Mouse (Mus musculus): ENCODE results near the gene Gbp8. TPM values are rescaled to one million over a fixed set of nuclear protein-coding genes. Genes with fewer than 3 reads are reported as not detected.
"Not testable (repeated sequence)": the region's sequence is repeated elsewhere in the genome, so short reads cannot be mapped to it uniquely, and the experiment has no call there.

Gbp8 gene
- 0.33 and 0.62 TPM in 2 replicates for polyA plus RNA-seq (2016; fragmentation: Nextera tagmentation; extraction: Ambion mirVana)

- not testable (repeated sequence) for H3K27ac ChIP-seq; DNase-seq (ENCODE audit: low spot score); H3K9me3 ChIP-seq; H3K4me1 ChIP-seq (replicated peaks); H3K4me3 ChIP-seq; H3K36me3 ChIP-seq; H3K27me3 ChIP-seq (ENCODE audit: insufficient read depth, poor library complexity, severe bottlenecking)
- WGBS, result 22% methylated on average over 2 of the region's 2 CpGs
Observed at GRCm38 (mm10) chr5:105139409-105140088, at the start of gene Gbp8, which contains the start of the genes Gbp9 and Gbp4. Gene Gbp8, minus strand, starts transcription at chr5:105139540. Gene Gbp9, minus strand, starts transcription at chr5:105139539. Gene Gbp4, minus strand, starts transcription at chr5:105139586.

GRCm38 (mm10) chr5:105181446-105181845 is 42.1 kb upstream of the Gbp8 start:
- Histone ChIP-seq H3K4me3 (no peak overlapping the region), H3K4me1 (replicated peaks) (no peaks in the 10 kb centered on the region), H3K36me3 (no peaks in the 10 kb centered on the region), H3K9me3 (no peaks in the 10 kb centered on the region), H3K27me3 (ENCODE audit: insufficient read depth, poor library complexity, severe bottlenecking) (no peaks in the 10 kb centered on the region), H3K27ac (no peak overlapping the region)
- no peak for DNase-seq (ENCODE audit: low spot score)

- no peaks in the 10 kb centered on the region for H3K4me1 ChIP-seq (replicated peaks)
- no peaks in the 10 kb centered on the region for H3K27me3 ChIP-seq (ENCODE audit: insufficient read depth, poor library complexity, severe bottlenecking)
- no peak overlapping the region for H3K27ac ChIP-seq
- no peak overlapping the region for H3K4me3 ChIP-seq
- 89% methylated on average over 5 of the region's 5 CpGs for WGBS
- H3K9me3 ChIP-seq, result no peaks in the 10 kb centered on the region
- DNase-seq (ENCODE audit: low spot score), result no peak
- no peaks in the 10 kb centered on the region for H3K36me3 ChIP-seq
Observed at GRCm38 (mm10) chr5:105156582-105156981, 17.2 kb upstream of the Gbp8 start.

GRCm38 (mm10) chr5:105154049-105154448 is 14.7 kb upstream of the Gbp8 start:
- Histone ChIP-seq H3K27me3 (ENCODE audit: insufficient read depth, poor library complexity, severe bottlenecking) (no peaks in the 10 kb centered on the region), H3K36me3 (no peaks in the 10 kb centered on the region), H3K27ac (no peak overlapping the region), H3K4me1 (replicated peaks) (no peaks in the 10 kb centered on the region), H3K9me3 (no peaks in the 10 kb centered on the region), H3K4me3 (no peak overlapping the region)
- DNase-seq (ENCODE audit: low spot score), result no peak

- not testable (repeated sequence) for H3K4me1 ChIP-seq (replicated peaks)
- WGBS, result 79% methylated on average over 2 of the region's 2 CpGs
Observed at GRCm38 (mm10) chr5:105148062-105148461, 8.7 kb upstream of the Gbp8 start.

GRCm38 (mm10) chr5:105146447-105146846 is 7.1 kb upstream of the Gbp8 start:
- H3K9me3 ChIP-seq, result no peaks in the 10 kb centered on the region
- H3K4me1 ChIP-seq (replicated peaks), result no peaks in the 10 kb centered on the region
- no peaks in the 10 kb centered on the region for H3K27me3 ChIP-seq (ENCODE audit: insufficient read depth, poor library complexity, severe bottlenecking)
- no peak for DNase-seq (ENCODE audit: low spot score)
- no peak overlapping the region for H3K4me3 ChIP-seq
- H3K36me3 ChIP-seq, result no peaks in the 10 kb centered on the region
- no peak overlapping the region for H3K27ac ChIP-seq

More at GRCm38 (mm10) chr5:105148062-105148461, 8.7 kb upstream of the Gbp8 start:
- H3K27ac ChIP-seq; H3K4me3 ChIP-seq; H3K9me3 ChIP-seq; H3K36me3 ChIP-seq; H3K27me3 ChIP-seq (ENCODE audit: insufficient read depth, poor library complexity, severe bottlenecking); DNase-seq (ENCODE audit: low spot score): not testable (repeated sequence)

GRCm38 (mm10) chr5:105145731-105146130 is 6.4 kb upstream of the Gbp8 start:
- not testable (repeated sequence) for H3K4me3 ChIP-seq; H3K36me3 ChIP-seq; H3K4me1 ChIP-seq (replicated peaks); H3K27ac ChIP-seq; DNase-seq (ENCODE audit: low spot score); H3K9me3 ChIP-seq; H3K27me3 ChIP-seq (ENCODE audit: insufficient read depth, poor library complexity, severe bottlenecking)
- 53% methylated on average over 3 of the region's 3 CpGs for WGBS

GRCm38 (mm10) chr5:105140089-105140810 is 910 bp upstream of the Gbp8 start:
- not testable (repeated sequence) for H3K4me1 ChIP-seq (replicated peaks); H3K27me3 ChIP-seq (ENCODE audit: insufficient read depth, poor library complexity, severe bottlenecking); H3K9me3 ChIP-seq; DNase-seq (ENCODE audit: low spot score); H3K4me3 ChIP-seq; H3K36me3 ChIP-seq; H3K27ac ChIP-seq
- 52% methylated on average over 2 of the region's 2 CpGs for WGBS

GRCm38 (mm10) chr5:105138906-105139305 is 434 bp downstream of the Gbp8 start:
- Histone ChIP-seq H3K4me3 (no peak overlapping the region), H3K9me3 (no peaks in the 10 kb centered on the region), H3K27me3 (ENCODE audit: insufficient read depth, poor library complexity, severe bottlenecking) (no peaks in the 10 kb centered on the region), H3K27ac (no peak overlapping the region), H3K36me3 (no peaks in the 10 kb centered on the region), H3K4me1 (replicated peaks) (no peaks in the 10 kb centered on the region)
- 89% methylated on average over 1 of the region's 1 CpGs for WGBS
- DNase-seq (ENCODE audit: low spot score), result no peak

GRCm38 (mm10) chr5:105136706-105137304 is 2.5 kb downstream of the Gbp8 start:
- H3K36me3 ChIP-seq; H3K4me1 ChIP-seq (replicated peaks); H3K27me3 ChIP-seq (ENCODE audit: insufficient read depth, poor library complexity, severe bottlenecking); H3K4me3 ChIP-seq; H3K27ac ChIP-seq; DNase-seq (ENCODE audit: low spot score); H3K9me3 ChIP-seq: not testable (repeated sequence)
- WGBS, result 81% methylated on average over 3 of the region's 3 CpGs

GRCm38 (mm10) chr5:105121731-105122130 is 17.6 kb downstream of the Gbp8 start:
- not testable (repeated sequence) for H3K27ac ChIP-seq; H3K4me1 ChIP-seq (replicated peaks); H3K9me3 ChIP-seq; H3K27me3 ChIP-seq (ENCODE audit: insufficient read depth, poor library complexity, severe bottlenecking); H3K36me3 ChIP-seq; DNase-seq (ENCODE audit: low spot score); H3K4me3 ChIP-seq
- WGBS, result 84% methylated on average over 6 of the region's 6 CpGs

GRCm38 (mm10) chr5:105115740-105116139 is 23.6 kb downstream of the Gbp8 start:
- Histone ChIP-seq H3K27ac (no peak overlapping the region), H3K27me3 (ENCODE audit: insufficient read depth, poor library complexity, severe bottlenecking) (no peaks in the 10 kb centered on the region), H3K4me3 (no peak overlapping the region), H3K9me3 (no peaks in the 10 kb centered on the region), H3K4me1 (replicated peaks) (no peaks in the 10 kb centered on the region), H3K36me3 (no peaks in the 10 kb centered on the region)
- 84% methylated on average over 2 of the region's 2 CpGs for WGBS
- no peak for DNase-seq (ENCODE audit: low spot score)

GRCm38 (mm10) chr5:105114696-105115095 is 24.6 kb downstream of the Gbp8 start:
- WGBS, result 86% methylated on average over 2 of the region's 2 CpGs
- Histone ChIP-seq H3K4me3 (no peak overlapping the region), H3K4me1 (replicated peaks) (peaks cover 2% of the 10 kb centered on the region), H3K9me3 (no peaks in the 10 kb centered on the region), H3K27ac (no peak overlapping the region), H3K27me3 (ENCODE audit: insufficient read depth, poor library complexity, severe bottlenecking) (no peaks in the 10 kb centered on the region), H3K36me3 (no peaks in the 10 kb centered on the region)
- DNase-seq (ENCODE audit: low spot score), result no peak

Measured in hindbrain, embryonic 10.5 days (tissue).